Mouse (Mus musculus): ENCODE data around the gene Epha7.

DNA sequence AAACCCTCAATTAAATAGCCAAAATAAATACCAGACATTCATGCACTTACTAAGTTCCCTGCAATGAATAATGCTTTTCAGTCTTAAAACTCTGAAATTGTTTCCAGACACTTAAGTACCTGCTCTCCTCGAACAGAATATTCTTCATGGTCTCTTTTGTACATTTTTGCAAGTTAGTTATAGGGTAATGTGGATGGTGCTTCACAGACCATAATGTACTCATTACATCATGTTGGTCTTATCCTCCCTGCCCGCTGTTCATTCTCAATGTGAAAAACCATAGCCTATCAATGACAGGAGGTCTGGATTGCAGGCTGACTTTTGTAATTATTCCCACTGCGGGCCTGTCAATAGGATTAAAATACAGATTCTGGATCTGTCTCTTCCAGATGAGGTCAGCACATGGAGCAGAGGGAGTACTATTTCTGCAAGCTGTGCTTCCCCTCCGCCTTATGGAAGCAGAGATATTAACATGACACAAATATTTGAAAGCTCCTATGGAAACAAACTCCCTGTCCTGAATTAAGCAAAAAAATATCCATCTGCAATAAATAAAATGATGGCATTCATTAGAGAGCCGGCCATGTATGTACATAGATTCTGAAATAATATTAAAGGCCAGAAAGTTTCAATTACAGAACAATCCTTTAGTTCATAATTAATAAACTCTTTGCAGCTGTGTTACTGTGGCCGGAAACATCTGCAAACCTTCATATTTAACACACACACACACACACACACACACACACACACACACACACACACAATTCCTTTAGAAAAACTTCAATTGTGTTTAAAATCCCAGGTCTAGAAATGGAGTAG is 50.1 kb downstream of the Epha7 start:
- TF ChIP-seq GATA1 (IDR thresholded peaks at IDR 0.05; ENCODE audit: low read length) (no peak), TAL1 (IDR thresholded peaks at IDR 0.05; ENCODE audit: low read length) (no peak)
